Mouse (Mus musculus): ENCODE measurements around the gene Scamp2. TPM values are rescaled to one million over a fixed set of nuclear protein-coding genes. Genes with fewer than 3 reads are reported as not detected.

Gene Scamp2
- 21.3 and 46.4 TPM in 2 replicates for polyA plus RNA-seq (2011; ENCODE audit: insufficient read depth, insufficient read length, low replicate concordance, missing spikeins)

GRCm38 (mm10) chr9:57560861-57561710 is at the start of gene Scamp2:
TSS of gene Scamp2 (plus strand) at chr9:57560943.
- H3K4me3 ChIP-seq (replicated peaks; ENCODE audit: control insufficient read depth, low read depth, low read length), result peak within 1 kb of the TSS; percentile 89
- TF ChIP-seq POLR2A (IDR thresholded peaks at IDR 0.05; ENCODE audit: borderline replicate concordance, control insufficient read depth, low read depth, low read length), result peak; percentile 96
- TF ChIP-seq CTCF (IDR thresholded peaks at IDR 0.05; ENCODE audit: control insufficient read depth, insufficient read depth, low read length), result peak; percentile 40; the same call in 1 of the 2 replicates
- peak within 1 kb of the TSS; percentile 93 for H3K27ac ChIP-seq (ENCODE audit: control insufficient read depth, insufficient read depth, low read depth, low read length, poor library complexity)
- WGBS, result under 1% methylated on average over 37 of the region's 37 CpGs
- H3K4me1 ChIP-seq (ENCODE audit: control insufficient read depth, insufficient read depth, low read length), result peaks cover 6% of the 10 kb centered on the region

GRCm38 (mm10) chr9:57517113-57517512 is 43.6 kb upstream of the Scamp2 start:
- WGBS, result 10% methylated on average over 3 of the region's 3 CpGs
- no peak overlapping the region for H3K27ac ChIP-seq (ENCODE audit: control insufficient read depth, insufficient read depth, low read depth, low read length, poor library complexity)
- no peak for TF ChIP-seq CTCF (IDR thresholded peaks at IDR 0.05; ENCODE audit: control insufficient read depth, insufficient read depth, low read length)
- TF ChIP-seq POLR2A (IDR thresholded peaks at IDR 0.05; ENCODE audit: borderline replicate concordance, control insufficient read depth, low read depth, low read length), result no peak

DNA sequence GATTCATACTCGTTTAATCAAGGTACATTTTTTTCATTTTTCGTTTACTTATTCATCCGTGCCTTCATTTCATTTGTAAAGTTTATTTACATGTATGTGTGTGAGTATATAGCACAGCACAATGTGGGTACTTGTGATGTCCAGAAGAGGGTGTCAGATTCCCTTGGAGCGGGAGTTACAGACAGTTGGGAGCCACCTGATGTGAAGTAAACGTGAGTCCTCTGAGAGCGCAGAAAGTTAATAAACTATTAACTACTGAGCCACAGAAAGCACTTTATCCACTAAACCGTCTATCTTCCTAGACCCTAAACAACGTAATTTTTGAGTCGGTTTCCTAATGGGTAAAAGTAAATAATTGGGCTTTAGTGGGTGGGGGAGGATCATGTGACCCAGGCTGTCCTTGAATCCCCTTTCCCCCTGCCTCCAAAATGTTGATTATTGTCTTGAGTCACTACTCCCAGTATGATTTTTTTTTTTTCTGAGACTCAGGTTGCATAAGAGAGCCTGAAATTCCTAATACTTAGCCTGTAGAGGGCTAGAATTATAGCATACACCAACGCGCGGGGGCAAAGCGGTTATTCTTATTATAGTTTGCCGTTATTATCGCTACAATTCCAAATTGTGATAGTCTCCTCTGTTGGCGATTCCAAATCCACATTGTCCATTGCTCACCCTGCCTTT is 40.2 kb upstream of the Scamp2 start:
- Histone ChIP-seq H3K27ac (ENCODE audit: control insufficient read depth, insufficient read depth, low read depth, low read length, poor library complexity) (peak overlapping the region; percentile 99), H3K4me3 (replicated peaks; ENCODE audit: control insufficient read depth, low read depth, low read length) (peak overlapping the region; percentile 98), H3K4me1 (ENCODE audit: control insufficient read depth, insufficient read depth, low read length) (peaks cover 3% of the 10 kb centered on the region; the same call in 1 of the 2 replicates)
- WGBS, result 32% methylated on average over 16 of the region's 16 CpGs
- TF ChIP-seq CTCF (IDR thresholded peaks at IDR 0.05; ENCODE audit: control insufficient read depth, insufficient read depth, low read length) (no peak), POLR2A (IDR thresholded peaks at IDR 0.05; ENCODE audit: borderline replicate concordance, control insufficient read depth, low read depth, low read length) (no peak)

More at GRCm38 (mm10) chr9:57517113-57517512, 43.6 kb upstream of the Scamp2 start:
- Histone ChIP-seq H3K4me1 (ENCODE audit: control insufficient read depth, insufficient read depth, low read length) (no peaks in the 10 kb centered on the region; the same call in 1 of the 2 replicates), H3K4me3 (replicated peaks; ENCODE audit: control insufficient read depth, low read depth, low read length) (no peak overlapping the region)

DNA sequence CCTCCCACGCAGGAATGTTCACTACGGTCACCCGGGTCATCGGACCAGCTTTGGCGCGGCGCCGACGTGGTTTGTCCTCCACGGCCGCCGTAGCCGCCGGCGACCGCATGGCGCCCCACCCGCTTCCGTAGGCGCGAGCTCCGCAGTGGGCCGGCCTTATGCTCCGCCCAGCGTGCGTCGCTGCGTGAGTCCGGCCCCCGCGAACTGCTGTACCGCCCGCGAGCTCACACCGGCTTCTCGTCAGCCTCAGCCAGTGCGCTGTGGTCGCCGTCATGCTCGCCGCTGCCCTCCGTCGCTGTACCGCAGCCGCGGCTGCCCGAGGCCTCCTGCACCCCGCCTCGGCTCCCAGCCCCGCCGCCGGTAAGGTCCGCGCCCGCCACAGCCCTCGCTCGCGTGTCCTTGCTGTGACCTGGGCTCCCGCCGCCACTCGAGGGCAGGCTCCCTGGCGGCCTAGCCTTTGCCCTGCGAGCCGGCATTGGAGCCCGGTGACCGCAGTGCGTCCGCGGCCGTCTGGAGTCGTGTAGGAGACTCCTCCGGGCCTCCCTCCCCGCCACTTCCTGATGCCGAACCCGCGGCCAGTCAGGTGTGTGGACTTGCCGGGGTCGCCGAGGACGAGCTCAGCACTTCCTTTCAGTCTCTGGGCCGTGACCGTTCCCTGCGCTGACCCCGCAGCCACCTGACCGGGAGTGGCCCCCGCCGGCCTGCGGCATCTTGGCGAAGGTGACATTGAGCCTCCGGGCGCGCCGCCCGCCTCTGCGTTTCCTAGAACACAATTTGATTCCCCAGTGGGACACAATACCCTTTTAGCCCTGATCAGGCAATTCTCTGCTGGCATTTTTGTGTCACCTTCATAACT is 39.5 kb upstream of the Scamp2 start, which contains the start of gene Cox5a:
Cox5a (plus strand) TSS at position 219 of the 856 bp plus-strand sequence.
- under 1% methylated on average over 95 of the region's 95 CpGs for WGBS

GRCm38 (mm10) chr9:57522114-57522860 is 38.5 kb upstream of the Scamp2 start:
- Histone ChIP-seq H3K27ac (ENCODE audit: control insufficient read depth, insufficient read depth, low read depth, low read length, poor library complexity) (no peak overlapping the region), H3K4me1 (ENCODE audit: control insufficient read depth, insufficient read depth, low read length) (peaks cover 3% of the 10 kb centered on the region; the same call in 1 of the 2 replicates), H3K4me3 (replicated peaks; ENCODE audit: control insufficient read depth, low read depth, low read length) (peak overlapping the region; percentile 72)
- TF ChIP-seq POLR2A (IDR thresholded peaks at IDR 0.05; ENCODE audit: borderline replicate concordance, control insufficient read depth, low read depth, low read length) (no peak), CTCF (IDR thresholded peaks at IDR 0.05; ENCODE audit: control insufficient read depth, insufficient read depth, low read length) (no peak)
- WGBS, result 26% methylated on average over 7 of the region's 7 CpGs

More for the DNA sequence above, 39.5 kb upstream of the Scamp2 start, which contains the start of gene Cox5a:
- H3K4me1 ChIP-seq (ENCODE audit: control insufficient read depth, insufficient read depth, low read length), result peaks cover 3% of the 10 kb centered on the region; the same call in 1 of the 2 replicates
- H3K27ac ChIP-seq (ENCODE audit: control insufficient read depth, insufficient read depth, low read depth, low read length, poor library complexity), result peak within 1 kb of the TSS; percentile 99
- H3K4me3 ChIP-seq (replicated peaks; ENCODE audit: control insufficient read depth, low read depth, low read length), result peak within 1 kb of the TSS; percentile 98
- TF ChIP-seq CTCF (IDR thresholded peaks at IDR 0.05; ENCODE audit: control insufficient read depth, insufficient read depth, low read length) (peak; percentile 8; the same call in 1 of the 2 replicates), POLR2A (IDR thresholded peaks at IDR 0.05; ENCODE audit: borderline replicate concordance, control insufficient read depth, low read depth, low read length) (peak; percentile 98)

DNA sequence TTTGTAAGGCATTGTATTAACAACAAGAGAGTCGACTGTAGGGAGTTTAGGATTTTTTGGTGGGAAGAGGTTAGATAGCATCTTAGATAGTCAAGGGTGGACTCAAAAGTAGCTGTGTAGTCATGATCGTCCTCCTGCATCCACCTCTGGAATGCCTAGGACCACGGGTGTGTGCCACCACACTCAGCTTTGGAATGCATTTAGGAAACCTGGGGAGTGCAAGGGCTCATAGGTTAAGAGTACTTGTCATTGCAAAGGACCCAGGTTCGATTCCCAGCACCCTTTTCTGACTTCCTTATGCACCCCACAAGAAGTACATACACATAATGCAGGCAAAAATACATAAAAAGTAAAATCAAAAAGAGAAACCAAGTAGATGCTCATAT is 37.9 kb upstream of the Scamp2 start:
- TF ChIP-seq POLR2A (IDR thresholded peaks at IDR 0.05; ENCODE audit: borderline replicate concordance, control insufficient read depth, low read depth, low read length), result no peak
- no peak for TF ChIP-seq CTCF (IDR thresholded peaks at IDR 0.05; ENCODE audit: control insufficient read depth, insufficient read depth, low read length)
- Histone ChIP-seq H3K27ac (ENCODE audit: control insufficient read depth, insufficient read depth, low read depth, low read length, poor library complexity) (no peak overlapping the region), H3K4me3 (replicated peaks; ENCODE audit: control insufficient read depth, low read depth, low read length) (no peak overlapping the region), H3K4me1 (ENCODE audit: control insufficient read depth, insufficient read depth, low read length) (peaks cover 3% of the 10 kb centered on the region; the same call in 1 of the 2 replicates)
- 70% methylated on average over 4 of the region's 4 CpGs for WGBS

DNA sequence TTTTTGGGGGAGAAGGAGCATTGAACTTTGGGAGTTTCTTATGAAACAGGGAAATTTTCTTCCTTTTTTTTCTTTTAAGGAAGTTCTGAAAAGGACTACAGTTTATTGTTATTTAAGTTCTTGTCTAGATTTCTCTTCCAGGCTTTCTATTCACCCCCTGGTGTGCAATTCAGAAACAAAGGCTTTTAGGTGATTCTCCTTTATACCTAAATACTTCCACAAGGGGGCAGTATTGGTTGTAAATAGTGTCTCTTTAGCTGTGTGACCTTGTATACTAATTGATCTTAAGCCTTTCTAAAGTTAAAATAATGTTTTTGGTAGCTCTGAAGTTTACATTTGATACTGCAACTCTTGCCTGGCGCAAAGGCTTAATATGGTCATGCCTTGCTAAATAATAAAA is 37.0 kb upstream of the Scamp2 start:
- TF ChIP-seq POLR2A (IDR thresholded peaks at IDR 0.05; ENCODE audit: borderline replicate concordance, control insufficient read depth, low read depth, low read length), result no peak
- TF ChIP-seq CTCF (IDR thresholded peaks at IDR 0.05; ENCODE audit: control insufficient read depth, insufficient read depth, low read length), result no peak

More for the DNA sequence above, 37.0 kb upstream of the Scamp2 start:
- Histone ChIP-seq H3K27ac (ENCODE audit: control insufficient read depth, insufficient read depth, low read depth, low read length, poor library complexity) (no peak overlapping the region), H3K4me1 (ENCODE audit: control insufficient read depth, insufficient read depth, low read length) (peaks cover 3% of the 10 kb centered on the region; the same call in 1 of the 2 replicates), H3K4me3 (replicated peaks; ENCODE audit: control insufficient read depth, low read depth, low read length) (no peak overlapping the region)
- 39% methylated on average over 1 of the region's 1 CpGs for WGBS
